Mouse (Mus musculus) stomach, postnatal 0 days (tissue): ENCODE measurements around the gene Srebf2. TPM values are rescaled to one million over a fixed set of nuclear protein-coding genes. Genes with fewer than 3 reads are reported as not detected.

Source experiments
- ATAC-seq: fragments of 200-750 bp; cut with Nextera tagmentation; 2 replicates; pipeline ENCODE4 v1.8.0; 2017; ENCODE audit not compliant: low FRiP score, low TSS enrichment
- DNase-seq: peaks from one replicate; pipeline ENCODE4 v3.0.0-alpha.2; 2016; ENCODE audit warnings: low spot score
- H3K27ac ChIP-seq: fragments of 300-500 bp; sonication (generic); replicated peaks from 2 replicates; pipeline ENCODE4 v1.5.1; 2014; ENCODE audit warnings: mild to moderate bottlenecking, control low read depth
- H3K27me3 ChIP-seq: fragments of 300-500 bp; sonication (generic); 2 replicates; pipeline ENCODE4 v1.6.1; 2014; ENCODE audit warnings: low read length; ENCODE audit not compliant: control insufficient read depth, insufficient read depth
- H3K36me3 ChIP-seq: fragments of 300-500 bp; sonication (generic); 2 replicates; pipeline ENCODE4 v1.6.1; 2014; ENCODE audit warnings: low read length, mixed read lengths; ENCODE audit not compliant: control insufficient read depth, insufficient read depth
- H3K4me1 ChIP-seq: fragments of 300-500 bp; sonication (generic); replicated peaks from 2 replicates; pipeline ENCODE4 v1.6.1; 2014; ENCODE audit warnings: antibody characterized with exemption; ENCODE audit not compliant: control insufficient read depth, insufficient read depth
- H3K4me2 ChIP-seq: fragments of 300-500 bp; sonication (generic); replicated peaks from 2 replicates; pipeline ENCODE4 v1.6.1; 2014; ENCODE audit warnings: low read depth, mild to moderate bottlenecking, control low read depth, moderate library complexity
- H3K4me3 ChIP-seq: fragments of 300-500 bp; sonication (generic); 2 replicates; pipeline ENCODE4 v1.5.1; 2014; ENCODE audit warnings: low read depth, low read length, control low read depth
- H3K9ac ChIP-seq: fragments of 300-500 bp; sonication (generic); 2 replicates; pipeline ENCODE4 v1.6.1; 2014; ENCODE audit warnings: mild to moderate bottlenecking, low read length, control low read depth, mixed read lengths
- H3K9me3 ChIP-seq: fragments of 300-500 bp; sonication (generic); 2 replicates; pipeline ENCODE4 v1.6.1; 2016; ENCODE audit warnings: low read length; ENCODE audit not compliant: control insufficient read depth
- CTCF ChIP-seq: IDR thresholded peaks from 2 replicates; pipeline ENCODE4 v1.5.1; 2016; ENCODE audit warnings: antibody characterized with exemption, low read depth, mild to moderate bottlenecking, moderate library complexity
- EP300 ChIP-seq: optimal IDR thresholded peaks from 2 replicates; pipeline ENCODE3; 2016; ENCODE audit warnings: antibody characterized with exemption
- WGBS: fragments of 180-500 bp; shearing (Covaris S2); extraction: QIAGEN DNeasy Blood & Tissue Kit; methylation state at CpG from one replicate; pipeline ENCODE4 v1.1.7; 2014; 5-methylcytosine and 5-hydroxymethylcytosine counted together
- polyA plus RNA-seq: library from polyadenylated mRNA; unstranded; fragments of >200 nt; fragmentation: Nextera tagmentation; extraction: Ambion mirVana; gene quantifications from 2 replicates; pipeline ENCODE4 v1.2.1, GENCODE M21; 2015

Gene Srebf2
- polyA plus RNA-seq, 1 experiment from 2014 or later = 127 TPM

GRCm38 (mm10) chr15:82144157-82144556 lies 2.8 kb upstream of the Srebf2 start:
- Histone ChIP-seq H3K4me1 (0 out of 2 replicates have a peak, but pooled peaks cover 1% of the 10 kb centered on the region), H3K4me3 (no peak overlapping the region), H3K9me3 (no peaks in the 10 kb centered on the region), H3K4me2 (no peak overlapping the region), H3K36me3 (no peaks in the 10 kb centered on the region), H3K27me3 (no peaks in the 10 kb centered on the region), H3K27ac (0 out of 2 replicates have a peak overlapping the region, but pooled peaks have one; percentile 53), H3K9ac (no peak overlapping the region)
- 81% methylated on average over 5 of the region's 5 CpGs for WGBS
- DNase-seq (no peak), ATAC-seq (no peak)
- TF ChIP-seq CTCF = no peak
- no peak for TF ChIP-seq EP300

- H3K4me3 ChIP-seq = no peak overlapping the region
- no peak overlapping the region for H3K4me2 ChIP-seq
- H3K4me1 ChIP-seq = 0 out of 2 replicates have a peak, but pooled peaks cover 5% of the 10 kb centered on the region
- TF ChIP-seq EP300 = no peak
- TF ChIP-seq CTCF = no peak
- H3K27me3 ChIP-seq = no peaks in the 10 kb centered on the region
- H3K27ac ChIP-seq = peak overlapping the region; percentile 98
- no peak for ATAC-seq
- H3K9me3 ChIP-seq = no peaks in the 10 kb centered on the region
- no peak for DNase-seq
- no peak overlapping the region for H3K9ac ChIP-seq
- WGBS = 38% methylated on average over 2 of the region's 2 CpGs
- H3K36me3 ChIP-seq = no peaks in the 10 kb centered on the region
These were observed 1.6 kb upstream of the Srebf2 start for GRCm38 (mm10) chr15:82145408-82145807.

GRCm38 (mm10) chr15:82145851-82146769 lies 871 bp upstream of the Srebf2 start:
- Histone ChIP-seq H3K27me3 (no peaks in the 10 kb centered on the region), H3K36me3 (no peaks in the 10 kb centered on the region), H3K9me3 (no peaks in the 10 kb centered on the region), H3K4me3 (peak overlapping the region; percentile 93), H3K27ac (peak overlapping the region; percentile 98), H3K4me1 (0 out of 2 replicates have a peak, but pooled peaks cover 5% of the 10 kb centered on the region), H3K9ac (peak overlapping the region; percentile 31; the same call in 1 of the 2 replicates), H3K4me2 (peak overlapping the region; percentile 49)
- TF ChIP-seq CTCF = 0 out of 2 replicates have a peak, but pooled peaks have one; percentile 11
- TF ChIP-seq EP300 = no peak
- 8% methylated on average over 11 of the region's 11 CpGs for whole genome bisulfite sequencing
- peak; percentile 54 for ATAC-seq
- no peak for DNase-seq

- DNase-seq = peak; percentile 80
- TF ChIP-seq EP300 = no peak
- TF ChIP-seq CTCF = no peak
- Histone ChIP-seq H3K9ac (peak overlapping the region; percentile 91), H3K4me2 (peak overlapping the region; percentile 82), H3K36me3 (no peaks in the 10 kb centered on the region), H3K4me3 (peak overlapping the region; percentile 93), H3K4me1 (0 out of 2 replicates have a peak, but pooled peaks cover 7% of the 10 kb centered on the region), H3K27me3 (no peaks in the 10 kb centered on the region), H3K27ac (peak overlapping the region; percentile 98), H3K9me3 (no peaks in the 10 kb centered on the region)
- under 1% methylated on average over 31 of the region's 50 CpGs for WGBS
- peak; percentile 38; the same call in 1 of the 2 replicates for ATAC-seq
These were observed 680 bp downstream of the Srebf2 start for GRCm38 (mm10) chr15:82147611-82148111.

GRCm38 (mm10) chr15:82148510-82148911 lies 1.5 kb downstream of the Srebf2 start:
- no peak for ATAC-seq
- Histone ChIP-seq H3K27me3 (no peaks in the 10 kb centered on the region), H3K4me1 (peaks cover 10% of the 10 kb centered on the region; the same call in 1 of the 2 replicates), H3K36me3 (no peaks in the 10 kb centered on the region), H3K4me3 (peak overlapping the region; percentile 93), H3K9ac (peak overlapping the region; percentile 91), H3K4me2 (peak overlapping the region; percentile 82), H3K9me3 (no peaks in the 10 kb centered on the region), H3K27ac (peak overlapping the region; percentile 98)
- TF ChIP-seq CTCF (no peak), EP300 (no peak)
- 11% methylated on average over 9 of the region's 9 CpGs for WGBS
- DNase-seq = no peak

GRCm38 (mm10) chr15:82150042-82150441 lies 3.1 kb downstream of the Srebf2 start:
- ATAC-seq (no peak), DNase-seq (no peak)
- no peak for TF ChIP-seq CTCF
- no peak for TF ChIP-seq EP300

More at GRCm38 (mm10) chr15:82150042-82150441, 3.1 kb downstream of the Srebf2 start:
- H3K4me1 ChIP-seq = peaks cover 10% of the 10 kb centered on the region; the same call in 1 of the 2 replicates
- H3K36me3 ChIP-seq = no peaks in the 10 kb centered on the region
- H3K4me3 ChIP-seq = no peak overlapping the region
- H3K9ac ChIP-seq = no peak overlapping the region
- H3K9me3 ChIP-seq = no peaks in the 10 kb centered on the region
- no peak overlapping the region for H3K4me2 ChIP-seq
- no peak overlapping the region for H3K27ac ChIP-seq
- H3K27me3 ChIP-seq = no peaks in the 10 kb centered on the region
